Mouse (Mus musculus): ENCODE results near the gene Fgfr2. TPM values are rescaled to one million over a fixed set of nuclear protein-coding genes. Genes with fewer than 3 reads are reported as not detected.

Gene Fgfr2
- polyA plus RNA-seq, 1 experiment from 2014 or later, result 110 TPM

DNA sequence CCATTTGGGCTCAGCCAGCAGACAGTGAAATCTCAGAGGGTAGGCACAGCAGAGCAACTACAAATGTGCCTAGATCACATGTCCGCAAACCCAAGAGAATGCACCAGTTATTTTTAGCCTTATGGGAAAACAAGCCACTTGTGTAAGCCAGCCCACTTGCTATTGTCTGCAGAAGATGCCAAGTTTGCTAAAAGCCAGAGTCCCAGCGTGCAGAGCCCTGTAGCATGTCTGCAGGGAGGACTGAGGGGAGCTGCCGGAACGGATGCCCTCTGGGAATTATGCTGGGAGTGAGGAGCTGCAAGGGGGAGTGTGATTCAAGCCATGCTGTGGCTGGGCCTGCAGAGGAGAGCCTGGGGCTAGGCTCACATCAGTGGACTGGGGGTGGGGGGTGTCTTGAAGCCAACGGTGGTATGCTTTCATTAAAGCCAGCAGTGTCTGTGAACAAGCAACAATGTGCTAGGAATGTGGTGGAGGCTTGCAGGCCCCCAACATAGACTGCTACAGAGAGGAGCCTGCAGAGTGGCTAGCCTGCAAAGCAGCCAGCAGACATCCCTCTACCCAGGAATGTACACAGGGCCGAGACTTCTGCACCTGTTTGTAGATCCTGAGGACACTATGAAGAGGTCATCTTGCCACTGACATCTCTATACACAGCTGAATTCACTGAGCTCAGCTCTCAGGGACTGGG lies 408.8 kb downstream of the Fgfr2 start:
- H3K4me1 ChIP-seq (ENCODE audit: insufficient read depth, low read depth, low read length), result peaks cover 33% of the 10 kb centered on the region
- H3K9me3 ChIP-seq (ENCODE audit: low read length), result no peaks in the 10 kb centered on the region
- peak overlapping the region; percentile 82 for H3K27ac ChIP-seq (ENCODE audit: low read length)
- H3K36me3 ChIP-seq (ENCODE audit: insufficient read depth, low read length), result 0 out of 2 replicates have a peak, but pooled peaks cover 3% of the 10 kb centered on the region
- no peak overlapping the region for H3K4me3 ChIP-seq (ENCODE audit: low read depth, low read length)
- H3K4me2 ChIP-seq (replicated peaks; ENCODE audit: low read depth, low read length), result no peak overlapping the region
- WGBS, result 20% methylated on average over 6 of the region's 6 CpGs
- no peak overlapping the region for H3K9ac ChIP-seq (replicated peaks; ENCODE audit: low read depth)
- TF ChIP-seq EP300 (IDR thresholded peaks at IDR 0.05) (0 out of 2 replicates have a peak, but pooled peaks have one; percentile 41), CTCF (IDR thresholded peaks at IDR 0.05) (no peak)
- ATAC-seq, result peak; percentile 63
- H3K27me3 ChIP-seq (replicated peaks; ENCODE audit: insufficient read depth, low read length), result no peaks in the 10 kb centered on the region
- peak; percentile 83 for DNase-seq (ENCODE audit: low spot score)

DNA sequence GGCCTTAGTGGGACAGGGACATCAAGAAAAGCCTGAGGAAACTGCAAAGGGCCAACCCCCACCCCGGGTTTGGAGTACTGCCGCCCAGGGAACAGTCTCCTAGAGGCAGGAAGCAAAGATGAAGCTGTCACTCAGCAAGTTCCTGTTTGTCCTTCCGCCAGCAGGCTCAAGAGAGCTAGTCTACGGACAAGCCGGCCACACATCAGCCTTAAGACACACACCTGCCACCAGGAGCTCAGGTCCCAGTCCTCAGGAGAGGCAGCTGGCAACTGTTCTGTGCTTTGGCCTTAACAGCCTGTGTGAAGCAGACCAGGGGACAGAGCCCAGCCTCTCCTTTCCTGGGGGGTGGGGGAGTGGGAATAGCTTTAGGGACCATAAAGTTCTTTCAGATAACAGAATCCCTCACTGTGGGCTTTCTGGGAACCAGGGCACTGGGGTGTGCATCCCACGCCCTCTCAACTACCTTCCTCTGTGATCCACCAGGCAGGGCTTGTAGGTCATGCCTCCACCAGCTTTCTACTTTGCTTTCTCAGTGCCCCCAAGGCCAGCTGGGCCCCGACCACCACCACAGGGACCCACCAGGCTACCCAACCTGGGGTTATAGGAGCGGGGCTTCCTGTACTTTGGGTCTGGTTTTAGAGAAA lies 409.5 kb downstream of the Fgfr2 start:
- Histone ChIP-seq H3K4me1 (ENCODE audit: insufficient read depth, low read depth, low read length) (peaks cover 33% of the 10 kb centered on the region), H3K9ac (replicated peaks; ENCODE audit: low read depth) (0 out of 2 replicates have a peak overlapping the region, but pooled peaks have one; percentile 16), H3K36me3 (ENCODE audit: insufficient read depth, low read length) (0 out of 2 replicates have a peak, but pooled peaks cover 3% of the 10 kb centered on the region), H3K4me3 (ENCODE audit: low read depth, low read length) (no peak overlapping the region), H3K4me2 (replicated peaks; ENCODE audit: low read depth, low read length) (no peak overlapping the region), H3K9me3 (ENCODE audit: low read length) (no peaks in the 10 kb centered on the region), H3K27me3 (replicated peaks; ENCODE audit: insufficient read depth, low read length) (no peaks in the 10 kb centered on the region), H3K27ac (ENCODE audit: low read length) (peak overlapping the region; percentile 82)
- ATAC-seq (peak; percentile 25), DNase-seq (ENCODE audit: low spot score) (peak; percentile 68)
- WGBS, result 37% methylated on average over 8 of the region's 8 CpGs
- TF ChIP-seq EP300 (IDR thresholded peaks at IDR 0.05) (peak; percentile 41; the same call in 1 of the 2 replicates), CTCF (IDR thresholded peaks at IDR 0.05) (peak; percentile 19)

DNA sequence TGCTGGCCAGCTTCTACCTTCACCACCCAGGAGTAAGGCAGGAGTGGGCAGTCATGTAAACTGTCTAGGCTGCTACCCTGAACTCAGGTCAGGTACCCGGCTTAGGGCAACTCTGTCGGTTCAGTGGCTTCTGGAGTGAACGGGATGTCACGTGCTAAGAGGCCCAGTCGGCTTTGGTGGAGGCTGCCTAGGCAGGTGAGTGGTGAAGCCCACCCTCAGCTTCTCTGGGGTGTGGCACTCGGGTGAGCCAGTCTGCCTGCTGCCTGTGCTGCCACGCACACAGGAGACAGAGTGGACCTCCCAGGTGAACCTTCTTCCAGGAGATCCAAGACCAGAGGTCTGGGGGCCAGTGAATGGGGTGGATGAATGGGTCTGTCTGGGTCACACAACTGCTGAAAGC lies 410.2 kb downstream of the Fgfr2 start:
- Histone ChIP-seq H3K4me1 (ENCODE audit: insufficient read depth, low read depth, low read length) (peaks cover 33% of the 10 kb centered on the region), H3K9me3 (ENCODE audit: low read length) (no peaks in the 10 kb centered on the region), H3K27me3 (replicated peaks; ENCODE audit: insufficient read depth, low read length) (no peaks in the 10 kb centered on the region), H3K36me3 (ENCODE audit: insufficient read depth, low read length) (0 out of 2 replicates have a peak, but pooled peaks cover 3% of the 10 kb centered on the region), H3K9ac (replicated peaks; ENCODE audit: low read depth) (no peak overlapping the region), H3K27ac (ENCODE audit: low read length) (peak overlapping the region; percentile 82), H3K4me3 (ENCODE audit: low read depth, low read length) (no peak overlapping the region), H3K4me2 (replicated peaks; ENCODE audit: low read depth, low read length) (no peak overlapping the region)
- TF ChIP-seq CTCF (IDR thresholded peaks at IDR 0.05) (no peak), EP300 (IDR thresholded peaks at IDR 0.05) (no peak)
- 53% methylated on average over 7 of the region's 7 CpGs for WGBS
- no peak for DNase-seq (ENCODE audit: low spot score)
- ATAC-seq, result no peak

DNA sequence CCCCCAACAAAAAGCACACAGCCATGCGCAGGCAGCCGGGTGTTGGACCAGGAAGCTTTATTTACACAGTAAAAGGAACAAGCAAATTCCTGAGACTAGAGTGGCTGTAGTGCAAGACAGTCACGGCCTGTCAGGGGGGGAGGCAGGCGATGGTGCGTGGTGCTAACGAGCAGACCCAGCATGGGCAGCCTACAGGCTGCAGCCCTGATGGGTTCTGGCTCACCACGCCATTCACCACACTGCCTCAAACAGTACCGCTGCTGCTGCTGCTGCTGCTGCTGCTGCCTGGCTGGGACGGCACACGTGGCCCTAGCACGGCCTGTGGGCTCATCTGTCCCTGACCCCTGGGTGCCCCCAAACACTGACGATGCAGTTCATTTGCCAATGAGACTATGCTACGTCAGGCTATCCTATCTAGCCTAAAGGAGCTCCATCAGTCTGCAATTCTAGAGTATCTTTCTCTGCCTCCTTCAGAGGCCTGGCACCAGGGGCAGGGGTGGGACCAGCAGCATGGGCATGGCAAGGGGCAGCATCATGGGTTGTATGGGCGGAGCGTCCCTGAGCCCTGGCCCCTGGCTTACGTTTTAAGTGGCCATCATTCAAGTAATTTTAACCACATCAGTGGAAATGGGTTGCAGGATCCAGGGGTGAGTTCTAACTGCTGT lies 411.0 kb downstream of the Fgfr2 start:
- DNase-seq (ENCODE audit: low spot score), result peak; percentile 84
- Histone ChIP-seq H3K9ac (replicated peaks; ENCODE audit: low read depth) (no peak overlapping the region), H3K4me2 (replicated peaks; ENCODE audit: low read depth, low read length) (peak overlapping the region; percentile 25; the same call in 1 of the 2 replicates), H3K27me3 (replicated peaks; ENCODE audit: insufficient read depth, low read length) (no peaks in the 10 kb centered on the region), H3K4me1 (ENCODE audit: insufficient read depth, low read depth, low read length) (peaks cover 30% of the 10 kb centered on the region), H3K4me3 (ENCODE audit: low read depth, low read length) (no peak overlapping the region), H3K36me3 (ENCODE audit: insufficient read depth, low read length) (0 out of 2 replicates have a peak, but pooled peaks cover 3% of the 10 kb centered on the region), H3K27ac (ENCODE audit: low read length) (peak overlapping the region; percentile 71), H3K9me3 (ENCODE audit: low read length) (no peaks in the 10 kb centered on the region)
- TF ChIP-seq CTCF (IDR thresholded peaks at IDR 0.05) (no peak), EP300 (IDR thresholded peaks at IDR 0.05) (peak; percentile 55)
- ATAC-seq, result peak; percentile 84
- 24% methylated on average over 16 of the region's 16 CpGs for WGBS

DNA sequence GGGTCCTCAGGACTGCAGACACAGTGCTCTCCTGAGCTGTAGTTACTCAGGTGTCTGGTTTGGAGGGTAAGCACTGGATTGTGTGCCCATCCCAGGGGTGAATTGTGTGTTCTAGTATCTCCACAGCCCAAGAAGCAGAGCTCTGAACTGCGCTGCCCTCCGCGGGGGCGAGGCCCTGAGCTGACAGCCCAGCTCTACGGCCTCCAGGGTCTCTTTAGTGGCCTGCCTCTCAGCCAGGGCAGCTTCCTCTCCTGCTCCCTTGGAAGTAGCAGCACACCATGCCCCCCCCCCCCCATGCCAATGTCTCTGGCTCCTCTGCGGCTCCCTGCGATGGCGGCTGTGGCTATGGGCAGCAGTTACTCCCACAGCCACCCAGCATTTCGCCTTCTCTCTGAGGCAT lies 411.6 kb downstream of the Fgfr2 start:
- TF ChIP-seq CTCF (IDR thresholded peaks at IDR 0.05) (no peak), EP300 (IDR thresholded peaks at IDR 0.05) (no peak)
- Histone ChIP-seq H3K4me1 (ENCODE audit: insufficient read depth, low read depth, low read length) (peaks cover 30% of the 10 kb centered on the region), H3K9ac (replicated peaks; ENCODE audit: low read depth) (no peak overlapping the region), H3K36me3 (ENCODE audit: insufficient read depth, low read length) (0 out of 2 replicates have a peak, but pooled peaks cover 3% of the 10 kb centered on the region), H3K4me2 (replicated peaks; ENCODE audit: low read depth, low read length) (peak overlapping the region; percentile 25; the same call in 1 of the 2 replicates), H3K27me3 (replicated peaks; ENCODE audit: insufficient read depth, low read length) (no peaks in the 10 kb centered on the region), H3K9me3 (ENCODE audit: low read length) (no peaks in the 10 kb centered on the region), H3K27ac (ENCODE audit: low read length) (peak overlapping the region; percentile 71), H3K4me3 (ENCODE audit: low read depth, low read length) (no peak overlapping the region)
- DNase-seq (ENCODE audit: low spot score), result no peak
- WGBS, result 48% methylated on average over 9 of the region's 9 CpGs
- peak; percentile 39 for ATAC-seq

DNA sequence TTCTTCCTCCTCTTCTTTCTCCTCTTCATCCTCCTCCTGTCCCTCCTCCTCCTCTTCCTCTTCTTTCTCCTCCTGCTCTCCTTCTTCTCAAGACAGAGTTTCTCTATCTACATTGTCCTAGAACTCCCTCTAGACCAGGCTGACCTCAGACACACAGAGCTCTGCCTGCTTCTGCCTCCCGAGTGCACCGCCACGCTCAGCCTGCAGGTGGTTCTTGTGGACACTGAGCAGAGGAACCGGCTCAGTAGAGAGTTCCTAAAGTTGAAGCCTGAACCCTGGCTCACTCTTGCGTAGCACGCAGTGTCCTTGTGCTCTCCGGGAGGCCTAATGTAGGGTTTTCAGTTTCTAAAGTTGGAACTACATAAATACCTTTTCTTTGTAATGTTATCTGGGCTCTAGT lies 418.0 kb downstream of the Fgfr2 start:
- Histone ChIP-seq H3K4me2 (replicated peaks; ENCODE audit: low read depth, low read length) (no peak overlapping the region), H3K36me3 (ENCODE audit: insufficient read depth, low read length) (no peaks in the 10 kb centered on the region), H3K27me3 (replicated peaks; ENCODE audit: insufficient read depth, low read length) (no peaks in the 10 kb centered on the region), H3K27ac (ENCODE audit: low read length) (no peak overlapping the region), H3K4me3 (ENCODE audit: low read depth, low read length) (no peak overlapping the region), H3K4me1 (ENCODE audit: insufficient read depth, low read depth, low read length) (peaks cover 9% of the 10 kb centered on the region; the same call in 1 of the 2 replicates), H3K9ac (replicated peaks; ENCODE audit: low read depth) (no peak overlapping the region), H3K9me3 (ENCODE audit: low read length) (no peaks in the 10 kb centered on the region)
- 90% methylated on average over 7 of the region's 7 CpGs for WGBS
- DNase-seq (ENCODE audit: low spot score) (no peak), ATAC-seq (no peak)
- TF ChIP-seq EP300 (IDR thresholded peaks at IDR 0.05), result no peak
- peak; percentile 56 for TF ChIP-seq CTCF (IDR thresholded peaks at IDR 0.05)
